Mouse (Mus musculus) ZHBTc4 (cell line): ENCODE measurements around the gene Gm10322.

Experiments
- DNase-seq: peaks from one replicate; pipeline ENCODE4 v3.0.0-alpha.2; 2011; ENCODE audit warnings: low read depth, low spot score

Gm10322 gene

GRCm38 (mm10) chr10:59602043-59602442, 13.8 kb upstream of the Gm10322 start:
- no peak for DNase-seq

- DNase-seq: no peak
These were observed 13.0 kb upstream of the Gm10322 start for GRCm38 (mm10) chr10:59602891-59603290.

- peak; percentile 58 for DNase-seq
These were observed 12.0 kb upstream of the Gm10322 start for GRCm38 (mm10) chr10:59603843-59604242.

GRCm38 (mm10) chr10:59604879-59605464, 10.9 kb upstream of the Gm10322 start:
- DNase-seq: no peak

- DNase-seq: no peak
These were observed 2.6 kb upstream of the Gm10322 start for GRCm38 (mm10) chr10:59613276-59613675.

GRCm38 (mm10) chr10:59614141-59614540, 1.7 kb upstream of the Gm10322 start:
- DNase-seq: no peak

GRCm38 (mm10) chr10:59615411-59615810, 452 bp upstream of the Gm10322 start:
- no peak for DNase-seq

- DNase-seq: peak; percentile 98
These were observed 659 bp downstream of the Gm10322 start, which contains the start of gene Mcu for GRCm38 (mm10) chr10:59616522-59616921. Mcu (minus strand) TSS chr10:59616692.

GRCm38 (mm10) chr10:59617776-59618175, 1.9 kb downstream of the Gm10322 start:
- no peak for DNase-seq

- DNase-seq: no peak
These were observed 5.5 kb downstream of the Gm10322 start for GRCm38 (mm10) chr10:59621355-59621754.

GRCm38 (mm10) chr10:59623496-59623895, 7.6 kb downstream of the Gm10322 start:
- DNase-seq: no peak

GRCm38 (mm10) chr10:59628641-59629505, 13.0 kb downstream of the Gm10322 start:
- DNase-seq: no peak

GRCm38 (mm10) chr10:59629506-59629782, 13.6 kb downstream of the Gm10322 start:
- no peak for DNase-seq

- no peak for DNase-seq
These were observed 20.2 kb downstream of the Gm10322 start for GRCm38 (mm10) chr10:59636048-59636447.

GRCm38 (mm10) chr10:59636751-59637533, 21.1 kb downstream of the Gm10322 start:
- DNase-seq: no peak

GRCm38 (mm10) chr10:59637596-59638124, 21.8 kb downstream of the Gm10322 start:
- DNase-seq: no peak

GRCm38 (mm10) chr10:59638576-59638975, 22.7 kb downstream of the Gm10322 start:
- DNase-seq: no peak

- no peak for DNase-seq
These were observed 27.0 kb downstream of the Gm10322 start for GRCm38 (mm10) chr10:59642659-59643377.

GRCm38 (mm10) chr10:59643645-59644044, 27.8 kb downstream of the Gm10322 start:
- DNase-seq: no peak

- no peak for DNase-seq
These were observed 28.8 kb downstream of the Gm10322 start for GRCm38 (mm10) chr10:59644710-59645109.

GRCm38 (mm10) chr10:59645153-59645552, 29.3 kb downstream of the Gm10322 start:
- no peak for DNase-seq
